Mouse (Mus musculus) CH12.LX (cell line): ENCODE results near the gene Xylt1.

Source experiments
- CTCF ChIP-seq, 2 experiments: IDR thresholded peaks in 1 of 2; conservative IDR thresholded peaks in 1 of 2; 2 replicates each; pipeline ENCODE4 v1.5.1; 2011 to 2012; ENCODE audit warnings: low read depth in 2 of 2, low read length in 2 of 2, improper control_type of control experiment in 1 of 2, inconsistent platforms in 1 of 2, mild to moderate bottlenecking in 1 of 2, moderate library complexity in 1 of 2
- KAT2A ChIP-seq: IDR thresholded peaks from 2 replicates; pipeline ENCODE4 v1.6.1; 2012; ENCODE audit warnings: low read length, improper control_type of control experiment, inconsistent platforms; ENCODE audit not compliant: insufficient replicate concordance
- MAFK ChIP-seq: IDR thresholded peaks from 2 replicates; pipeline ENCODE4 v1.6.1; 2011; ENCODE audit warnings: low read length, improper control_type of control experiment; ENCODE audit not compliant: insufficient replicate concordance
- MXI1 ChIP-seq: IDR thresholded peaks from 2 replicates; pipeline ENCODE4 v1.6.1; 2011; ENCODE audit warnings: mild to moderate bottlenecking, low read depth, low read length, improper control_type of control experiment
- NELFE ChIP-seq: IDR thresholded peaks from 2 replicates; pipeline ENCODE4 v1.6.1; 2011; ENCODE audit warnings: low read depth, low read length, improper control_type of control experiment
- POLR2AphosphoS2 ChIP-seq: IDR thresholded peaks from 2 replicates; pipeline ENCODE4 v1.6.1; 2011; ENCODE audit warnings: low read depth, low read length, improper control_type of control experiment
- RCOR1 ChIP-seq: conservative IDR thresholded peaks from 2 replicates; pipeline ENCODE4 v1.6.1; 2012; ENCODE audit warnings: low read depth, mild to moderate bottlenecking, inconsistent platforms, low read length, improper control_type of control experiment
- USF1 ChIP-seq: IDR thresholded peaks from 2 replicates; pipeline ENCODE4 v1.6.1; 2014; ENCODE audit warnings: low read depth, mild to moderate bottlenecking, inconsistent platforms, low read length, improper control_type of control experiment

DNA sequence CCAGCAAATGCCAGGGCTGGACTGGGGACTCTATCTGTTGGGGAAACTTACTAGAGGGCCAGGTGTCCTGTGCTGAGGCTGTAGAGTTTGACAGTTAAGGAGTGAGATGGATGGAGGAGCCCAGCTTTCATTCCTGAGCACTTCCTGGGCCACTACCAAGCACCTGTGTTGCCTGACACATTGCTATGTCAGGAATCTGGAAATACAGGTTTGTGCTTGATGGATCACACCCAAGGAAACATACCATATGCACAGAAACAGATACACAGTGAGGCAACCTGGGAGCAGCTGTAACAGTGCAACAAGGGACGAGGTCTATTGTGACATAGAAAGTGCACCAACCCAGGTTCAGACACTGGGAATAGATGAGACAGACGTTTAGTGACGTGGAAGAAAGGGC, 125.0 kb downstream of the Xylt1 start:
- TF ChIP-seq KAT2A (no peak), MAFK (no peak), USF1 (no peak), CTCF (conservative IDR thresholded peaks at IDR 0.05 in 1 of 2, IDR thresholded peaks at IDR 0.05 in 1 of 2; ENCODE audit: low read depth in 2 of 2, low read length in 2 of 2) (no peak), POLR2AphosphoS2 (no peak), RCOR1 (no peak), MXI1 (no peak), NELFE (no peak)
